Mouse (Mus musculus): ENCODE measurements around the gene Tacc2.

GRCm38 (mm10) chr7:130662869-130663268 is 85.6 kb downstream of the Tacc2 start:
- TF ChIP-seq CTCF (IDR thresholded peaks at IDR 0.05; ENCODE audit: extremely low read depth, insufficient read depth, low read length) = no peak
- TF ChIP-seq POLR2A (IDR thresholded peaks at IDR 0.05; ENCODE audit: extremely low read depth, insufficient read depth, low read length) = no peak

Data from cortical plate, adult 2 months (tissue).